11 mouse cellular contexts compared by ENCODE assay signal in genomic region chr7:34985646-34986045, GRCm38 (mm10).
A peak's percentile ranks its signal among the peaks of the same experiment; 100 is the strongest.
DNase-seq lines count a peak whose midpoint lies in the region; ATAC-seq and TF ChIP-seq lines count a peak whose summit lies in the region.
"Had no signal": no experiment of that assay in that cellular context is flagged by ENCODE, and none has a peak within 500 bp of the region (broad histone marks: within the 10 kb centered on the region; RNA-seq: fewer than 3 reads in every experiment).

No protein-coding gene starts in this region.

- H3K27ac ChIP-seq in heart, embryonic 11.5 days (ENCODE audit: low read depth, low read length), result peak overlapping the region; percentile 54
- H3K27ac ChIP-seq in cerebellum, adult 2 months (ENCODE audit: insufficient read depth, low read length), result no peak overlapping the region

- TF ChIP-seq POLR2A in cerebellum, adult 2 months (IDR thresholded peaks at IDR 0.05; ENCODE audit: borderline replicate concordance, insufficient read depth, low read length), result no peak

- H3K4me3 ChIP-seq in heart, embryonic 11.5 days (ENCODE audit: low read depth, low read length), result no peak overlapping the region
- H3K4me3 ChIP-seq in cerebellum, adult 2 months (replicated peaks; ENCODE audit: insufficient read depth, low read depth, low read length), result no peak overlapping the region

- peak; percentile 89 for ATAC-seq in heart, embryonic 11.5 days (replicated peaks; ENCODE audit: insufficient number of reproducible peaks, low FRiP score, low TSS enrichment)
- ATAC-seq in inflammation-experienced regulatory T-cells, adult 6 months, result peak; percentile 31
- ATAC-seq in megakaryocyte-erythroid progenitor cell, adult 5-6 weeks (replicated peaks; ENCODE audit: low FRiP score, low TSS enrichment, poor library complexity, severe bottlenecking), result peak; percentile 92

- peaks cover 28% of the 10 kb centered on the region for H3K4me1 ChIP-seq in heart, embryonic 11.5 days (ENCODE audit: control insufficient read depth, insufficient read depth, low read length)
- peaks cover 4% of the 10 kb centered on the region; the same call in 1 of the 2 replicates for H3K4me1 ChIP-seq in cerebellum, adult 2 months (ENCODE audit: control insufficient read depth, insufficient read depth, low read length)

- TF ChIP-seq CTCF in cerebellum, adult 2 months (IDR thresholded peaks at IDR 0.05; ENCODE audit: borderline replicate concordance, insufficient read depth, low read depth, low read length), result no peak

- no peak for DNase-seq in heart, postnatal 14 days
- peak; percentile 40 for DNase-seq in MEL-GATA-1-ER (ENCODE audit: extremely low read depth, low read depth)
- DNase-seq in layer of hippocampus, postnatal 36 days, result no peak
- DNase-seq in frontal cortex, postnatal 10 days (ENCODE audit: low spot score in 2 of 2), result no peak
- DNase-seq in cerebellum, adult 2 months, result no peak
- DNase-seq: gastrocnemius, postnatal 25 days; kidney, adult 11 months had no signal

- no peaks in the 10 kb centered on the region for H3K9me3 ChIP-seq in heart, embryonic 11.5 days (replicated peaks; ENCODE audit: control insufficient read depth, low read length)

- no peaks in the 10 kb centered on the region for H3K36me3 ChIP-seq in heart, embryonic 11.5 days (ENCODE audit: control insufficient read depth, insufficient read depth, low read length)

- H3K4me2 ChIP-seq in heart, embryonic 11.5 days, result no peak overlapping the region

- no peak overlapping the region for H3K9ac ChIP-seq in heart, embryonic 11.5 days (ENCODE audit: low read depth, low read length)

- intact Hi-C loops in heart, postnatal 14 days (cut with DNase I), result no loop called here

- no peaks in the 10 kb centered on the region for H3K27me3 ChIP-seq in heart, embryonic 11.5 days (ENCODE audit: control insufficient read depth, insufficient read depth, low read length)
- H3K27me3 ChIP-seq in cerebellum, adult 2 months (ENCODE audit: control insufficient read depth, insufficient read depth, low read length), result no peaks in the 10 kb centered on the region
- H3K27me3 ChIP-seq: megakaryocyte, embryonic 14.5 days had no signal

Comparison
In these comparisons a context has a peak if more than half of its experiments do, and no peak if none do; other contexts are left out.
1. ATAC-seq: peak in every context shown above with its lines; median percentile 92 in megakaryocyte-erythroid progenitor cell, adult 5-6 weeks; 89 in heart, embryonic 11.5 days; 31 in inflammation-experienced regulatory T-cells, adult 6 months.